Mouse (Mus musculus): ENCODE data around the gene Nab2. TPM values are rescaled to one million over a fixed set of nuclear protein-coding genes. Genes with fewer than 3 reads are reported as not detected.

The Nab2 gene
- total and polyA plus RNA-seq, 3 experiments: 28.6 to 92.3 (median 41.0) TPM

DNA sequence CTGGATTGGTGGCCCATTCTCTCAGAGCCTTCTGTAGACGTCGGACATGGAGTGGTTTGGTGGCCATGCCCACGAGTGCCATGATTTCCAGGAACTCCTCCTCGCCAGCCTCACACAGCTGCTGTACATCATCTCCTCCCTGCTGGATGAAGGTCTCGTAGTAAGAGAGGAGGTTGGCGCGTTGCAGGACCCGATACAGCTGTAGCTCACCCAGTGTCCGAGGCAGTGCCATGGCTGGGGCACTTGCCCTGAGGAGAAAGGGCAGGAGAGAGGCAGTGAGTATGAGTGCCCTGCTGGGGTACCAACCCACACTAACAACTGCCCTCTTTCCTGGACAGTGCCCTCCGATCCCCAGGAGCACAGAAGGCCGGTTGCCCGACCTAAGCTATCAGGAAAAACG is 3.5 kb downstream of the Nab2 start:
- Histone ChIP-seq H3K27me3 (ENCODE audit: insufficient read depth, low read length) (no peaks in the 10 kb centered on the region), H3K4me1 (ENCODE audit: insufficient read depth, low read depth, low read length) (peaks cover 92% of the 10 kb centered on the region)
- no peak for ATAC-seq (ENCODE audit: extremely low read depth, insufficient number of reproducible peaks, low FRiP score, poor library complexity, severe bottlenecking)

DNA sequence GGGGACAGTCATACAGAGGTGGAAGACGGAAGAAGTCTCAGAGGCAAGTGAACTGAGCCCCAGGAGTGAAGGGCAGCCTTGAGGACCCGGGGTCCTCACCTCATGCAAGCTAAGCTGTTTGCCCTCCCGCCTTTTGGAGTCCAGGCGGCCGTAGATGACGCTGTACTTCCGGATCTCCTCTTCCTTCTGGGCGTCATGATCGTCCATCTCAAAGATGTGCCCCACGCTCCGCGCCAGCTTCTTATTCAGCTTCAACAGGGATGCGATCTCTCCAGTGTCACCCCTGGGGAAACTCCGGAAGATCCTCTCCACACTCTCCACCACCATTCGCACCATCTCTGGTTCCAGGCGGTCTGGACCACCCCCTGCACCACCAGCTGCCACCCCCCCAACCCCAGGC is 4.2 kb downstream of the Nab2 start:
- ATAC-seq (ENCODE audit: extremely low read depth, insufficient number of reproducible peaks, low FRiP score, poor library complexity, severe bottlenecking) (no peak), DNase-seq (ENCODE audit: low spot score) (no peak)
- no peaks in the 10 kb centered on the region for H3K9me3 ChIP-seq (replicated peaks)
- TF ChIP-seq GATA2 (IDR thresholded peaks at IDR 0.05; ENCODE audit: borderline replicate concordance, low read depth, low read length) (no peak), GATA1 (IDR thresholded peaks at IDR 0.05; ENCODE audit: borderline replicate concordance, low read length) (no peak), TAL1 (conservative IDR thresholded peaks at IDR 0.05; ENCODE audit: low read depth, low read length) (no peak), CTCF (IDR thresholded peaks at IDR 0.05; ENCODE audit: low read depth, low read length) (no peak), POLR2AphosphoS5 (IDR thresholded peaks at IDR 0.05; ENCODE audit: insufficient replicate concordance, low read depth, low read length) (no peak)
- H3K4me1 ChIP-seq (ENCODE audit: insufficient read depth, low read depth, low read length): peaks cover 92% of the 10 kb centered on the region
- peaks cover 57% of the 10 kb centered on the region for H3K36me3 ChIP-seq (replicated peaks)
- H3K27me3 ChIP-seq (ENCODE audit: insufficient read depth, low read length): no peaks in the 10 kb centered on the region
- H3K4me3 ChIP-seq (ENCODE audit: low read depth, low read length): peak overlapping the region; percentile 93; the same call in 1 of the 2 replicates

More for the DNA sequence above, 3.5 kb downstream of the Nab2 start:
- no peaks in the 10 kb centered on the region for H3K9me3 ChIP-seq (replicated peaks)
- H3K36me3 ChIP-seq (replicated peaks): peaks cover 50% of the 10 kb centered on the region
- peak overlapping the region; percentile 93 for H3K4me3 ChIP-seq (ENCODE audit: low read depth, low read length)
- DNase-seq (ENCODE audit: low spot score): no peak
- TF ChIP-seq GATA2 (IDR thresholded peaks at IDR 0.05; ENCODE audit: borderline replicate concordance, low read depth, low read length): no peak
- TF ChIP-seq POLR2AphosphoS5 (IDR thresholded peaks at IDR 0.05; ENCODE audit: insufficient replicate concordance, low read depth, low read length): no peak
- no peak for TF ChIP-seq GATA1 (IDR thresholded peaks at IDR 0.05; ENCODE audit: borderline replicate concordance, low read length)
- TF ChIP-seq CTCF (IDR thresholded peaks at IDR 0.05; ENCODE audit: low read depth, low read length): no peak

DNA sequence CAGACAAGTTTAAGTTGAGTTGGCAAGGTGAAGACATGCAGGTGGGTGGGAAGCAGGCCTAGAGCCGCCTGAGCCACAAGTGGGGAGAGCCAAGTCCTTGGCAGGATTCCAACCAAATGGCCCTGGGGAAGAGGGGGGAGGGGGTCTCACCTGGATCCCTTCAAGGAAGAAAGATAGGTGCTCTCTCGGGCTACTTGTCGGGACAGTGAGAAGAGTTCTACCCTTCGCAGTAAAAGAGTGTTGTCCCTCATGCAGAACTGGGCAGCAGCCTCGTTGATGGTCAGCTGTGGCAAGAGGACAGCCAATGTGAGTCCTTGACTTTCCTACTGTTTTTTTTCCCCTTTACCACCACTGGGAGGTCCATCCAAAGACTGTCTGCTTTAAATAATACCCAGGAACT is 4.8 kb downstream of the Nab2 start:
- ATAC-seq (ENCODE audit: extremely low read depth, insufficient number of reproducible peaks, low FRiP score, poor library complexity, severe bottlenecking): no peak
- no peaks in the 10 kb centered on the region for H3K9me3 ChIP-seq (replicated peaks)
- TF ChIP-seq TAL1 (conservative IDR thresholded peaks at IDR 0.05; ENCODE audit: low read depth, low read length): no peak
- TF ChIP-seq CTCF (IDR thresholded peaks at IDR 0.05; ENCODE audit: low read depth, low read length): no peak
- no peak for TF ChIP-seq GATA2 (IDR thresholded peaks at IDR 0.05; ENCODE audit: borderline replicate concordance, low read depth, low read length)
- no peak for TF ChIP-seq POLR2AphosphoS5 (IDR thresholded peaks at IDR 0.05; ENCODE audit: insufficient replicate concordance, low read depth, low read length)
- TF ChIP-seq GATA1 (IDR thresholded peaks at IDR 0.05; ENCODE audit: borderline replicate concordance, low read length): no peak
- H3K36me3 ChIP-seq (replicated peaks): peaks cover 63% of the 10 kb centered on the region
- peak overlapping the region; percentile 93; the same call in 1 of the 2 replicates for H3K4me3 ChIP-seq (ENCODE audit: low read depth, low read length)
- no peaks in the 10 kb centered on the region for H3K27me3 ChIP-seq (ENCODE audit: insufficient read depth, low read length)
- DNase-seq (ENCODE audit: low spot score): no peak
- peaks cover 92% of the 10 kb centered on the region for H3K4me1 ChIP-seq (ENCODE audit: insufficient read depth, low read depth, low read length)

DNA sequence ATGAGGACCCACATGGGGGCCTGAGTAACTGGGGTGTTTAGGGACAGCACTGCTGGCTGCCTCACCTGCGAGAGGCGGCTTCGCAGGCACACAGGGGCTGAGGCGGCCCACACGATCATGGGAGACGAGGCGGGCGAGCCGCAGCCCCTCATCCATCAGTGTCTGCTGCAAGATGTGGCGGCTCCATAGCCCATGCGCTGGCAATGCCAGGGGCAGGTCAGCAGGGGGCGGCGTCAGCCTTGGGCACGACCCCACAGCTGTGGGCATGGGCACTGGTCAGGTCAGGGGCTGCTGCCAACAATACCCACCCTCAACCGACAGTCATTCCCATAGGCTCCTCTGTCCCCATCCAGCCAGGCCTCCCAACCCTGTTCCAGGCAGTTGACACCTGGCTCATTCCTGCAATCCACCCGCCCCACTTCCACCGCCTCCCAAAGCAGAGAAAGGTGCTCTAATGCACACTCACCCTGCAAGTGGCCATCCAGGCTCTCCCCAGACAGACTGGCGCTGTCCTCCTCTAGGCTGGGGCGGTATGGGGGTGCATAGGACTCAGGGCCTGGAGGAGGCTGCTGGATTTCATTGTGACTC is 5.6 kb downstream of the Nab2 start:
- peaks cover 96% of the 10 kb centered on the region for H3K4me1 ChIP-seq (ENCODE audit: insufficient read depth, low read depth, low read length)
- TF ChIP-seq CTCF (IDR thresholded peaks at IDR 0.05; ENCODE audit: low read depth, low read length): peak; percentile 53
- TF ChIP-seq POLR2AphosphoS5 (IDR thresholded peaks at IDR 0.05; ENCODE audit: insufficient replicate concordance, low read depth, low read length): no peak
- no peak for TF ChIP-seq GATA1 (IDR thresholded peaks at IDR 0.05; ENCODE audit: borderline replicate concordance, low read length)
- DNase-seq (ENCODE audit: low spot score) (no peak), ATAC-seq (ENCODE audit: extremely low read depth, insufficient number of reproducible peaks, low FRiP score, poor library complexity, severe bottlenecking) (no peak)
- H3K4me3 ChIP-seq (ENCODE audit: low read depth, low read length): peak overlapping the region; percentile 69
- H3K36me3 ChIP-seq (replicated peaks): peaks cover 71% of the 10 kb centered on the region
- no peaks in the 10 kb centered on the region for H3K27me3 ChIP-seq (ENCODE audit: insufficient read depth, low read length)
- H3K9me3 ChIP-seq (replicated peaks): no peaks in the 10 kb centered on the region

DNA sequence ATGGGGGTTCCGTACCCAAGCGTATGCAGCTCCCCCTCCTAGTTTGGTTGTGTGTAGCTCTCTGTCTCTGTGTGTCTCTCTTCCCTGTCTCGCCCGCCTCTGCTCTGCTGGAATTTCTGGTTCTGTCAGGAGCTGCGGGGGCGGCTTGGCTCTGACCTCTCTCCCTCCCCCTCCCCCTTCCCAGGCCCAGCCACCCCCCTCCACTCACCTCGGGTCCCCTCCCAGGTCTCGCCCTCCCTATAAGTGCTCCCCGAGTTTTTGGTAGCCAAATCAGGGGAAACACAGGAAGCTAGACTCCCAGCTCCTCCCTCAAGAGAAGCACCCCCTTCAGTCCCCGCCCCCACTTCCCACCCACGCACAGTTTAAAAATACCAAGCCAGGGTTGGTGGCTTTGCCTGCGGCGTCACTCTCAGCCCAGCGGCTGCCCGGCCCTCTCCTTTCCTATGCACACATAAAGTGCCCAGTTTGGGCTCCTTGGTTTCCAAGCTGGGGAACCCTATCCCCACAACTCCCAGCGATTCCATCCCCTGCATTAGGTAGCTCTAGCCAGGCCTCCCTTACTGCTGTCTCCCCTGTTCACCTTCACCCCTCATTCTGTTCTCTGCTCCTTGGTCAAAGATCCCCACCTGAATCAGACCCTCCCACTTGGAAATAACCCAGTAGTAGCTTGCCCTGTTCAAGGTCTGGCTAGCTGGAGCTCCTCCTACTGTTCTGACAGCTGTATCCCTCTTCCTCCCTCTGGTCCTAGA is 6.3 kb downstream of the Nab2 start:
- Histone ChIP-seq H3K9me3 (replicated peaks) (no peaks in the 10 kb centered on the region), H3K36me3 (replicated peaks) (peaks cover 77% of the 10 kb centered on the region), H3K4me3 (ENCODE audit: low read depth, low read length) (peak overlapping the region; percentile 69), H3K27me3 (ENCODE audit: insufficient read depth, low read length) (no peaks in the 10 kb centered on the region), H3K4me1 (ENCODE audit: insufficient read depth, low read depth, low read length) (peaks cover 96% of the 10 kb centered on the region)
- TF ChIP-seq POLR2AphosphoS5 (IDR thresholded peaks at IDR 0.05; ENCODE audit: insufficient replicate concordance, low read depth, low read length): no peak; the same call in 1 of the 2 replicates
- TF ChIP-seq TAL1 (conservative IDR thresholded peaks at IDR 0.05; ENCODE audit: low read depth, low read length): no peak
- no peak for TF ChIP-seq CTCF (IDR thresholded peaks at IDR 0.05; ENCODE audit: low read depth, low read length)
- DNase-seq (ENCODE audit: low spot score): peak; percentile 98
- peak; percentile 51 for ATAC-seq (ENCODE audit: extremely low read depth, insufficient number of reproducible peaks, low FRiP score, poor library complexity, severe bottlenecking)

- Histone ChIP-seq H3K4me3 (ENCODE audit: low read depth, low read length) (peak overlapping the region; percentile 69), H3K36me3 (replicated peaks) (peaks cover 82% of the 10 kb centered on the region), H3K27me3 (ENCODE audit: insufficient read depth, low read length) (no peaks in the 10 kb centered on the region), H3K9me3 (replicated peaks) (no peaks in the 10 kb centered on the region), H3K4me1 (ENCODE audit: insufficient read depth, low read depth, low read length) (peaks cover 96% of the 10 kb centered on the region)
- DNase-seq (ENCODE audit: low spot score) (no peak), ATAC-seq (ENCODE audit: extremely low read depth, insufficient number of reproducible peaks, low FRiP score, poor library complexity, severe bottlenecking) (no peak)
- TF ChIP-seq GATA1 (IDR thresholded peaks at IDR 0.05; ENCODE audit: borderline replicate concordance, low read length) (no peak), TAL1 (conservative IDR thresholded peaks at IDR 0.05; ENCODE audit: low read depth, low read length) (no peak), CTCF (IDR thresholded peaks at IDR 0.05; ENCODE audit: low read depth, low read length) (no peak), GATA2 (IDR thresholded peaks at IDR 0.05; ENCODE audit: borderline replicate concordance, low read depth, low read length) (no peak), POLR2AphosphoS5 (IDR thresholded peaks at IDR 0.05; ENCODE audit: insufficient replicate concordance, low read depth, low read length) (no peak)
These were observed 7.0 kb downstream of the Nab2 start for GRCm38 (mm10) chr10:127661291-127661914.
